Mouse (Mus musculus) cerebellum, adult 2 months (tissue): ENCODE measurements around the gene Fgf14.

ENCODE experiments used
- CTCF ChIP-seq: fragments of 200-500 bp; IDR thresholded peaks from 2 replicates; pipeline ENCODE4 v1.5.1; 2011; ENCODE audit warnings: low read depth, mild to moderate bottlenecking, control low read depth, low read length, moderate library complexity, borderline replicate concordance; ENCODE audit not compliant: insufficient read depth
- POLR2A ChIP-seq: fragments of 200-500 bp; IDR thresholded peaks from 2 replicates; pipeline ENCODE4 v1.6.1; 2011; ENCODE audit warnings: low read length, control low read depth, borderline replicate concordance; ENCODE audit not compliant: insufficient read depth

DNA sequence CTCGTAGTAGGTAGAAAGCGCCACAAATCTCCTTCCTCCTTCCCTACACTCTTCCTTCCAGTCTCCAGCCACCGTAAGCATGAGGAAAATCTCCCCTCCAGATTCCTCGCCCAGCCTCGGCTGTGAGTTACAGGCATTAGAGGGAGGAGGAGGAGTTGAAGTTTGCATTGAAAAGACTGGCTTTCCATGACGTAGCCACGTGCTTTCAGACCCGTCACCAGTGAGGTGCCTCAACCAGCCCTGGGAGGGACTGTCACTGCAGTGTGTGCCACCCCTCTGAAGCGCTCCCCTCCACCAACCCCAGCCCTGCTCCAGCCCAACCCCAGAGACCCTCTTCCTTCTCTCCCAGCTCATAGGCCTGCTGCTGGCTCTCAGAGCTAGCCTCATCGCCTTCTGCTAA lies 452 bp upstream of the Fgf14 start:
- no peak for TF ChIP-seq CTCF
- TF ChIP-seq POLR2A = peak; percentile 88; the same call in 1 of the 2 replicates
